Mouse (Mus musculus) thymus, postnatal 14 days (tissue): ENCODE measurements around the gene Nrip2.

Source experiments
- DNase-seq: peaks from one replicate; pipeline ENCODE4 v3.0.0; 2021

Nrip2 gene

DNA sequence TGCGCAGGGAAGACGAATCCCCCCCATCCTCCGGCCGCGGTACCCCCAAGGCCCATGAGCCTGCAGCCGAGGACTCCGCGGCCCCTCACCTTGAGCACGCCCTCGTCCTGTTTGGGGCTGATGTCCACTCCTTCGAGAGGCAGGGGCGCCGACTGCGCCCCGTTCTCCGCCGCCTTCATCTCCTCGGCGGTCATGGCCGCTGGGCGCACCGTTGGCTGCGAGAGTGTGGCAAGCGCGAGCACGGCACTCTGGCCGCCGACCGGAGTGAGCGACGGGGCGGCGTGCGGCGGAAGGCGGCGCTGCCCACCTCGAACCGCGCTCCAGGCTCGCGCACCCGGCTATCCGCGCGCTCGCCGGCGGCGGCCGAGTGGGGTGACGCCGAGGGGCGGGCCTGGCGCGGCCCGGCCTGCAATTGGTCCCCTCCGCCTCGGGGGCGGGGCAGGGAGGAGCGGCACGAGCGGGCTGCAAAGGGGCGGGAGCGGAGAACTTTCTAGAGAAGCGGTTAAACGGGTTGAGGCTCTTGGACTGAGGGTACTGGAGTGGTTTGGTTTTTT, 39.3 kb downstream of the Nrip2 start, which contains the start of gene Fkbp4:
TSS of gene Fkbp4 (minus strand) at position 361 of the 554 bp plus-strand sequence.
- DNase-seq, result peak; percentile 95

DNA sequence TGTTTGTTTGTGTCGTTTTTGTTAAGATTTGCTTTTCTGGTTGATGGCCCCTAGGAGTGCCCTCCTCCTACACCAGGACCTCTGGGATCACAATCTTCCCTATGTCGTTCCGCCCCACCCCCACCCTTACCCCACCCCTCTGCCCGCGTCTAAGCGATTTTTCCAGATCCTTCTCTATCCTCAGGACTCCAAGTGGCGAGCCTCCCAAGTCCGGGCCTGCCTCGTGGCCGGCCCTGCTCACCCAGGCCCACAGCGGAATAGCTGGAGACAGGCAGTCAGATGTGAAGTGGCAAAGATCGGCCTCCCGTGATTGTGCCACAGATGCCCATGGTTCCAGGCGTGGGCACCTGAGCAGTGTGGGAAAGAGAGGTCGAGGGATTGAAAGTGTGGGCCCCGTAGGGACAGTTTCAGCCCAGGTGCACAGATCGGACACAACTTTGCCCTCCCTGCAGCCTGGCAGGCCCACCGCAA, 39.8 kb downstream of the Nrip2 start:
- peak; percentile 37 for DNase-seq

DNA sequence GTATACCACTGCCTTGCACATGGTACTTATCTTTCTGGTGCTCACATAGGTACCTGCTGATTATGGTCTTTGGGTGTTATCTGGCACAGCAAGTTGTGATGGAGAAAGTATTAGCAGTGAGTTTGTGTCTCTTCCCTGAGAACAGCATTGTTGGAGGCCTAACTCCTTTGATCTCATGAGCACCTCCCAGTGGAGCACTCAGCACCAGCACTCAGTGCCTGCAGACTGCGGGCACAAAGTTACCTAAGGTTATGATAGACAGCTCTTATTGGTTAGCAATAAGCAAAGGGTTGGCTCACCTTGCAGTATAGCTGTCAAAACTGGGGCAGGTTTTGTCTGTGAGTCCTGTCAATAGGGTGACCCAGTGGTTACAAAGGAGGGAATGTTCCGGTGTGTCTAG, 41.1 kb downstream of the Nrip2 start:
- no peak for DNase-seq

DNA sequence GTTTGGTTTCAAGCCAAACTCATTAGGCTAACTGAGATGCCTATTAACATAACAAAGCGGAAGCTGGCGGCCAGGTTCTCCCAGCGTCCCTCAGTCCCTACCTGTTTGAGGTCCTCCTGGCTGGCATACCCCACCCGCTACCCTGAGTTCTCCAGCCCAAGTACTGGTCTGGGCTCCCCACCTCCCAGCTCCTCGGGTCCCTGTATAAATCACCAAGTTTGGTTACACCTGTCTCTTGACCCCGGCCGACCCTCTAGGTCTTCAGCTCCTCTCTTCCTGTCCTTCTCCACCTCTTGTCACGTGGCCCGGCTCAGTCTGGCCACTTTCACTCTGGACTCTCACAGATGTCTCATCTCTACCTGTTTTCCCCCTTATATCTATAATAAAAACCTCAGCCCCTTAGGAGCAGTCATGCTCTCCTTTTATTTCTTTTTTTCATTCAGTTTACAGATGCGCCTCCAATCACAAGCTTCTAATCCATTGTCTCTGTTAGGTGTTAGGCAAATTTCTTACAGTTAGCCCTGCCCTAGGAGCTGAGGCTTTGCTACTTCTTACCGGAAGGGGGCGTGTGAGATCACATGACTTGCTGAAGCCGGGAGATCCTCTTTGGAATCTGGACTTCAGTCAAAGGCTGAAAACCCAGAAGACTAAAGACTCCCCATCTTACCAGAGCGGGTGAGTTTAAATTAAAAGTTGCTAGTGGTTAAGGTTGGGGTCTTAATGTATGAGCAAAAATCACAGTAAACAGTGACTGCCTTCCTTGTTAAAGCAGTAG, 46.9 kb downstream of the Nrip2 start:
- DNase-seq, result peak; percentile 36

DNA sequence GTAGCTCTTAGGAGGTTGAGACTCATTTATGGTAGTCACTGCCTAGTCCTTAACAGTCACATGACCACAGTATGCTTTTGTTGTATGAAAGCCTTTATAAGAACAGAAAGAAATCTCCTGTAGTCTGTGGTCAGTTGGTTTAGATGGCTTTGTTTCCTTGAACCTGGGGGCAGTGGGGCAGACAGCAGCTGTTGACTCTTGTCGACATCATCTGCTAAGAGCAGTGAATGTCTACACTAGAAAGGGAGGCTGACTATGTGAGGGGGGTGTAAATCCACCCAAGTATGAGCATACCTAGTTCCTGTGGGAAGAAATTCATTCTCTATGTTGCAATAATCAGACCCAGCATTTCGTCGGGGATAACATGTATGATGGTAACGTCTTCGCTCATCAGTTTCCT, 48.0 kb downstream of the Nrip2 start:
- DNase-seq, result no peak

GRCm38 (mm10) chr6:128455835-128456605, 56.9 kb downstream of the Nrip2 start:
- DNase-seq, result no peak

GRCm38 (mm10) chr6:128457186-128457585, 58.1 kb downstream of the Nrip2 start:
- no peak for DNase-seq

DNA sequence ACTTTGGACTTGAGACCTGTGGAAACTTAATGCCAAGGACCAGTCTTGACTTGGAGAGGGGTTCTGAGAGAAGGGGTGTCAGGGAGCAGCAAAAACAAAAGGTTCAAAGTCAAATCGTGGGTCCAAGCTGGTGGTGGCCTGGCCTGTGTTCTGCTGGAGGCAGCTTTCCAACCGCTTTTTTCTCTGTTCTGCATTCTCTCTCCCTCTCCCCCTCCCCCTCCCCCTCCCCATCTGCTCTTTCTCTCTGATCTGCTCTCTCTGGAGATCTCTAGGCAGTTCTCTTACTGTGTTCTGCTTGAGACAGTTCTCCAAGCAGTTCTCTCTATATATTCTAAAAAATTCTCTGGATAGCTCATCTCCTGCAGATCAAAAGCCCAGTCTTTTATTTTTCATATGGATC, 61.2 kb downstream of the Nrip2 start:
- no peak for DNase-seq

GRCm38 (mm10) chr6:128460729-128461503, 61.8 kb downstream of the Nrip2 start:
- DNase-seq, result no peak

DNA sequence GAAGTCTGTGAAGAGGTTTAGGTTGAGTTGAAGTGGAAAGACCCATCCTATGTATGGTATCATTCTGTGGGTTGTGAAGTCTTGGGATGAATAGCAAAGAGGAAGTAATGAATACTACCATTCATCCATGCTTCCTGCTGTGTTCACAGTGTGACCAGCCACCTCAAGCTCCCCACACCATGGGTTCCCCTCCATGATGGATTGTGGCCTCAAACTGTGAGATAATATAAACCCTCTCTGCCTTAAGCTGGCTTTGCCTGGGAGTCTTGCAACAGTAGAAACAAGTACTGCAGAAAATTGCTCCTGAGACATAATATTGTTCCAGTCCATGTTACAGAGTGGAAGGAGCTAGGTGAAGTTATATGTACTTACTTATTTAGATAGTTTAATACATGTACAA, 62.5 kb downstream of the Nrip2 start:
- no peak for DNase-seq

DNA sequence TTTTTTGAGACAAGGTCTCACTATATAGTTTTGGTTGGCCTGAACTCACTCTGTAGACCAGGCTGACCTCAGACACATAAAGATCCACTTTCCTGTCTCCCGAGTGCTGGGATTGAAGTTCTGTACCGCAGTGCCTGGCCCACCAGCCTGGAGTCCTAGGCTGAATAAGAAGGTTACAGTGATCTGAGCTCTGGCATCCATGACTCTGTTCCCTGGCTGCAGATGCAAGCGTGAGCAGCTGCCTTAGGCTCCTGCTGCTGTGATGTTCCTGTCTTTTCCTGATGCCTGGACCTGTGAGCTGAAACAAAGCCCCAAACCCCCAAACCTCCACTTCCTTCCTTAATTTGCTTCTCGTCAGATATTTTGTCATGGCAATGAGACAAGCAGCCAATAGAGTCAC, 65.9 kb downstream of the Nrip2 start:
- no peak for DNase-seq
